Mouse (Mus musculus) megakaryocyte, embryonic 14.5 days (primary cell): ENCODE results near the gene 1700042G07Rik.

Experiments
- FLI1 ChIP-seq: IDR thresholded peaks from 2 replicates; pipeline ENCODE4 v1.6.1; 2012; ENCODE audit warnings: low read length, inconsistent platforms, mixed read lengths
- GATA1 ChIP-seq: IDR thresholded peaks from 3 replicates; pipeline ENCODE4 v1.6.1; 2012; ENCODE audit warnings: mixed read lengths, low read length, inconsistent platforms, borderline replicate concordance

- TF ChIP-seq GATA1 (no peak), FLI1 (no peak)
Measured at GRCm38 (mm10) chr4:116208891-116209290, 35.7 kb downstream of the 1700042G07Rik start.
